Mouse (Mus musculus) hindbrain, embryonic 16.5 days (tissue): ENCODE results near the gene Gm17402. TPM values are rescaled to one million over a fixed set of nuclear protein-coding genes. Genes with fewer than 3 reads are reported as not detected.

Experiments used
- ATAC-seq: fragments of 200-750 bp; cut with Nextera tagmentation; 2 replicates; pipeline ENCODE4 v1.8.0; 2017; ENCODE audit warnings: moderate TSS enrichment, moderate library complexity
- H3K27ac ChIP-seq: fragments of 300-500 bp; sonication (generic); 2 replicates; pipeline ENCODE4 v1.5.1; 2014; ENCODE audit warnings: low read depth, mild to moderate bottlenecking, control low read depth, low read length, moderate library complexity
- H3K27me3 ChIP-seq: fragments of 300-500 bp; sonication (generic); replicated peaks from 2 replicates; pipeline ENCODE4 v1.6.1; 2014; ENCODE audit warnings: low read length; ENCODE audit not compliant: control insufficient read depth, insufficient read depth
- H3K36me3 ChIP-seq: fragments of 300-500 bp; sonication (generic); 2 replicates; pipeline ENCODE4 v1.6.1; 2014; ENCODE audit warnings: mild to moderate bottlenecking, low read length, moderate library complexity, mixed read lengths; ENCODE audit not compliant: control insufficient read depth, insufficient read depth
- H3K4me1 ChIP-seq: fragments of 300-500 bp; sonication (generic); 2 replicates; pipeline ENCODE4 v1.6.1; 2014; ENCODE audit warnings: low read depth, low read length; ENCODE audit not compliant: control insufficient read depth, insufficient read depth
- H3K4me2 ChIP-seq: fragments of 300-500 bp; sonication (generic); 2 replicates; pipeline ENCODE4 v1.6.1; 2014; ENCODE audit warnings: mild to moderate bottlenecking, low read length, control low read depth, moderate library complexity
- H3K4me3 ChIP-seq: fragments of 300-500 bp; sonication (generic); 2 replicates; pipeline ENCODE4 v1.5.1; 2014; ENCODE audit warnings: mild to moderate bottlenecking, low read length, control low read depth, moderate library complexity
- H3K9ac ChIP-seq: fragments of 300-500 bp; sonication (generic); 2 replicates; pipeline ENCODE4 v1.6.1; 2014; ENCODE audit warnings: low read depth, mild to moderate bottlenecking, control low read depth, low read length, moderate library complexity
- H3K9me3 ChIP-seq: fragments of 300-500 bp; sonication (generic); 2 replicates; pipeline ENCODE4 v1.6.1; 2014; ENCODE audit warnings: mild to moderate bottlenecking, low read length, moderate library complexity; ENCODE audit not compliant: control insufficient read depth
- WGBS: fragments of 180-500 bp; shearing (Covaris S2); extraction: QIAGEN DNeasy Blood & Tissue Kit; methylation state at CpG from one replicate; pipeline ENCODE4 v1.1.7; 2014; 5-methylcytosine and 5-hydroxymethylcytosine counted together
- polyA plus RNA-seq: library from polyadenylated mRNA; unstranded; fragments of >200 nt; fragmentation: Nextera tagmentation; extraction: Ambion mirVana; gene quantifications from 2 replicates; pipeline ENCODE4 v1.2.1, GENCODE M21; 2015

Gene Gm17402
- polyA plus RNA-seq, 1 experiment from 2014 or later = not detected

GRCm38 (mm10) chr3:67322422-67322821, 52.5 kb downstream of the Gm17402 start:
- H3K27ac ChIP-seq = no peak overlapping the region
- H3K4me2 ChIP-seq = no peak overlapping the region
- H3K27me3 ChIP-seq = no peaks in the 10 kb centered on the region
- H3K4me3 ChIP-seq = no peak overlapping the region
- ATAC-seq = no peak
- no peaks in the 10 kb centered on the region for H3K4me1 ChIP-seq
- no peaks in the 10 kb centered on the region for H3K9me3 ChIP-seq
- WGBS = 82% methylated on average over 4 of the region's 4 CpGs
- H3K9ac ChIP-seq = no peak overlapping the region
- H3K36me3 ChIP-seq = no peaks in the 10 kb centered on the region

Other genes starting within 250 kb of the Gm17402 start
- gene Mlf1, start 1.1 kb downstream of the Gm17402 start, polyA plus RNA-seq = 35.2 and 35.8 TPM in 2 replicates
- 34.0 and 35.0 TPM in 2 replicates for gene Gfm1, start 54.9 kb upstream of the Gm17402 start, polyA plus RNA-seq
- gene Lxn, start 88.8 kb upstream of the Gm17402 start, polyA plus RNA-seq = 189 and 198 TPM in 2 replicates
- gene Rarres1, start 140.4 kb upstream of the Gm17402 start, polyA plus RNA-seq = 2.4 and 2.7 TPM in 2 replicates
- 34.9 and 36.5 TPM in 2 replicates for gene Mfsd1, start 207.6 kb upstream of the Gm17402 start, polyA plus RNA-seq